Mouse (Mus musculus) testis, adult 2 months (tissue): ENCODE data around the gene Tnni2. TPM values are rescaled to one million over a fixed set of nuclear protein-coding genes. Genes with fewer than 3 reads are reported as not detected.

Experiments used
- H3K27ac ChIP-seq: fragments of 200-500 bp; 2 replicates; pipeline ENCODE4 v1.5.1; 2012; ENCODE audit warnings: low read depth, low read length; ENCODE audit not compliant: control insufficient read depth, insufficient read depth
- H3K27me3 ChIP-seq: fragments of 200-500 bp; 2 replicates; pipeline ENCODE4 v1.6.1; 2012; ENCODE audit warnings: mild to moderate bottlenecking, low read length, moderate library complexity; ENCODE audit not compliant: control insufficient read depth, insufficient read depth
- H3K36me3 ChIP-seq: fragments of 200-500 bp; 2 replicates; pipeline ENCODE4 v1.6.1; 2012; ENCODE audit warnings: mild to moderate bottlenecking, low read length; ENCODE audit not compliant: control insufficient read depth, insufficient read depth
- H3K4me1 ChIP-seq: fragments of 200-500 bp; 2 replicates; pipeline ENCODE4 v1.6.1; 2012; ENCODE audit warnings: low read length; ENCODE audit not compliant: control insufficient read depth, insufficient read depth
- H3K4me3 ChIP-seq: fragments of 200-500 bp; 2 replicates; pipeline ENCODE4 v1.5.1; 2012; ENCODE audit warnings: low read depth, mild to moderate bottlenecking, low read length, moderate library complexity, mixed read lengths; ENCODE audit not compliant: control insufficient read depth
- CTCF ChIP-seq: fragments of 200-500 bp; IDR thresholded peaks from 2 replicates; pipeline ENCODE4 v1.5.1; 2012; ENCODE audit warnings: low read depth, mild to moderate bottlenecking, inconsistent platforms, low read length, moderate library complexity; ENCODE audit not compliant: control insufficient read depth, insufficient read depth, insufficient replicate concordance
- POLR2A ChIP-seq: fragments of 200-500 bp; IDR thresholded peaks from 2 replicates; pipeline ENCODE4 v1.6.1; 2012; ENCODE audit warnings: low read depth, mild to moderate bottlenecking, inconsistent platforms, low read length, moderate library complexity; ENCODE audit not compliant: control insufficient read depth
- polyA plus RNA-seq: library from polyadenylated mRNA; depleted of rRNA; stranded (reverse); fragments of >200 nt; gene quantifications from 2 replicates; pipeline ENCODE4 v1.2.3, GENCODE M21; 2012

Tnni2 gene
- polyA plus RNA-seq, 1 experiment, result not detected

DNA sequence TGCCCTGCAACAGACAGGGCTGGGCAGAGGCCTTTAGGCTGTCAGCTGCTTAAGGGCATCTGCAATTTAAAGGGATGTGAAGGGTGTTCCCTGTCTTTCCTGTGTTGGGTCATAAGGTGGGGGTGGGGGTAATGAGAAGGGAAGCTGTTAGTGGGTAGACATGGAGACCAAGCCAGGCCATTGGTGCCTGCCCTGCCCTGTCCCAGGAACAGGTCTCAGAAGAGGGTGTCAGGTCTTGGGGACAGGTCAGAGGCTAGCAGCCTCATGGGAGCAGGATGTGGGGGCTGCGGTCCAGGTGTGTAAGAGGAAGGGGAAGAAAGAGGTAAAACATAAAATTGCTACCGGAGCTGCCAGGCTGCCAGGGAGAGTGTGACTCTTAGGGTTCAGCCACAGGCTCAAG lies 19.8 kb downstream of the Tnni2 start:
- Histone ChIP-seq H3K27me3 (no peaks in the 10 kb centered on the region), H3K36me3 (no peaks in the 10 kb centered on the region), H3K4me1 (no peaks in the 10 kb centered on the region; the same call in 1 of the 2 replicates), H3K4me3 (no peak overlapping the region), H3K27ac (no peak overlapping the region)
- TF ChIP-seq POLR2A (no peak), CTCF (no peak)

DNA sequence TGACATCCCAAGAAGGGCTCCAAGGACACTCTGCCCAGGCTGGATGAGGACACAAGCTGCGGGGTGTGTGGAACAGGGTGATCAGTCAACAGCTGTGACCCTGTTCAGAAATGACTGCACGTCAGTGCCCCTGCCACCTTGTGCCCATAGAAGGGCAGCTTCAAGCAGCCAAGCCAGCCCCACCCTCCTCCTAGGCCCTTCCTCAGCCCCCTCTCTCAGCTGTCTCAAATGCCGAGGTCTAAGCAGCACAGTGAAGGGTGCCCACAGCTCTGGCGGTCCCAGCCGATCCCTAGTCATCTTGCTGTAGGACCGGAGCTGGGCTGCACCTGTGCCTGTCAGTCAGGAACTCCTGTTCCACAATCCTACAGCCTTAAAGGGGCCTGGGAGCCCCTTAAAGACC lies 20.6 kb downstream of the Tnni2 start:
- H3K27ac ChIP-seq, result no peak overlapping the region
- TF ChIP-seq POLR2A, result no peak
- TF ChIP-seq CTCF, result no peak
- no peaks in the 10 kb centered on the region for H3K36me3 ChIP-seq
- no peak overlapping the region for H3K4me3 ChIP-seq
- no peaks in the 10 kb centered on the region for H3K27me3 ChIP-seq
- H3K4me1 ChIP-seq, result no peaks in the 10 kb centered on the region; the same call in 1 of the 2 replicates

GRCm38 (mm10) chr7:142462594-142463078 lies 21.0 kb downstream of the Tnni2 start:
- Histone ChIP-seq H3K4me1 (no peaks in the 10 kb centered on the region; the same call in 1 of the 2 replicates), H3K36me3 (no peaks in the 10 kb centered on the region), H3K4me3 (no peak overlapping the region), H3K27ac (no peak overlapping the region), H3K27me3 (no peaks in the 10 kb centered on the region)
- TF ChIP-seq CTCF (no peak), POLR2A (no peak)

DNA sequence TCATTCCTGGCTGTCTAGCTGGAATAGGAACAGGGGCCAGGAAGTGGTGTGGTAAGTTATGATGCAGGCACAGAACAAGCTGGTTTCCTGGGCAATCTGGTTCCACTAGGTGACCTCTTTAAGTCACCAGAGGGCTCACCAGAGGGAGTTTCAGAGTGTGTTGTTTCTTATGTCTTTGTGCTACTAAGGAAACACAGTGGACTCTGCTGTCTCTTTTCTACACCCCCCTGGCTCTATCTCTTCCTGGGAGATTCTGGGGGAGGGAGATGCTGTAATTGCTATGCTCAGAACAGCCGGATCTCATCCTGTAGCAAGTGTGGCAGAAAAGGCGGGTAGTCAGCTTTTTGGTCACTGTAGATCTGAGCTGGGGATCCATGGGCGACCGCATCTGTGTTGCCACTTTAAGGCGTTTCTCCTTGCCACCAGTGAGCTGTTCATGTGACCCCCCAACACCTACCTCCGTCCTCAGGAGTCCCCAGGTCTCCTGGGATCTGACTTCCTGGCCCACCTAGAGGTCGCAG lies 28.6 kb downstream of the Tnni2 start:
- Histone ChIP-seq H3K27ac (peak overlapping the region; percentile 8; the same call in 1 of the 2 replicates), H3K4me1 (0 out of 2 replicates have a peak, but pooled peaks cover 2% of the 10 kb centered on the region)

GRCm38 (mm10) chr7:142470808-142471413 lies 29.3 kb downstream of the Tnni2 start:
- H3K4me1 ChIP-seq, result 0 out of 2 replicates have a peak, but pooled peaks cover 2% of the 10 kb centered on the region
- peak overlapping the region; percentile 8 for H3K27ac ChIP-seq

More for the DNA sequence above, 28.6 kb downstream of the Tnni2 start:
- H3K27me3 ChIP-seq, result no peaks in the 10 kb centered on the region
- TF ChIP-seq CTCF (no peak), POLR2A (no peak)
- no peaks in the 10 kb centered on the region for H3K36me3 ChIP-seq
- no peak overlapping the region for H3K4me3 ChIP-seq

DNA sequence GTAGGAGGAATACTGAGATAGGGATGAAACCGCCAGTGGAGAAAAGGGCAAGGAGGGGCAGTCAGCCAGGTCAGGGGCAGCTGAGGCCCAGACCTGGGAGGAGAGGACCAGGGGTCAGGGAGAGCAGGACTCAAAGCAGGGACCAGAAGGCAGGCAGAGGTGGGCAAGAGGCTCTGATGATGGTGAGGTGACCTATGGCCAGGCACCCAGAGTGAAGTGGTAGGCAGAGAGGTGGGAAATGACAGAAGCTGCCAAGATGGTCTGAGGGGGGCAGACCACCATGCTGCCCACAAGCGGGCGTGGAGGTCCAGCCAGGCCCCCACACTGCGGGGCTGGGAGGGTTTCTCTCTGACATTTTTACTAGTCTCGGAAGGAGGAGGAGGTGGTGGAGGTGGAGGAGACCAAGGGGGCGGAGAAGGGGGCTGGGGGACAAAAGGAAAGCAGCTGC lies 29.8 kb downstream of the Tnni2 start:
- H3K27me3 ChIP-seq, result no peaks in the 10 kb centered on the region
- peak overlapping the region; percentile 0; the same call in 1 of the 2 replicates for H3K27ac ChIP-seq
- H3K4me3 ChIP-seq, result no peak overlapping the region
- no peak for TF ChIP-seq POLR2A
- TF ChIP-seq CTCF, result no peak
- H3K36me3 ChIP-seq, result no peaks in the 10 kb centered on the region
- H3K4me1 ChIP-seq, result 0 out of 2 replicates have a peak, but pooled peaks cover 2% of the 10 kb centered on the region

More at GRCm38 (mm10) chr7:142470808-142471413, 29.3 kb downstream of the Tnni2 start:
- no peaks in the 10 kb centered on the region for H3K36me3 ChIP-seq
- no peak overlapping the region for H3K4me3 ChIP-seq
- no peaks in the 10 kb centered on the region for H3K27me3 ChIP-seq
- TF ChIP-seq POLR2A, result no peak
- no peak for TF ChIP-seq CTCF

GRCm38 (mm10) chr7:142471884-142472570 lies 30.4 kb downstream of the Tnni2 start:
- TF ChIP-seq POLR2A, result no peak
- no peak for TF ChIP-seq CTCF
- Histone ChIP-seq H3K36me3 (no peaks in the 10 kb centered on the region), H3K4me1 (0 out of 2 replicates have a peak, but pooled peaks cover 2% of the 10 kb centered on the region), H3K27me3 (no peaks in the 10 kb centered on the region), H3K4me3 (no peak overlapping the region), H3K27ac (peak overlapping the region; percentile 30; the same call in 1 of the 2 replicates)
